Mouse (Mus musculus) forebrain, embryonic 15.5 days (tissue): ENCODE data around the gene Enpp1. TPM values are rescaled to one million over a fixed set of nuclear protein-coding genes. Genes with fewer than 3 reads are reported as not detected.

ENCODE experiments used
- ATAC-seq: fragments of 200-750 bp; cut with Nextera tagmentation; replicated peaks from 2 replicates; pipeline ENCODE4 v1.8.0; 2017; ENCODE audit warnings: mild to moderate bottlenecking, moderate TSS enrichment, moderate library complexity
- H3K27ac ChIP-seq: fragments of 300-500 bp; sonication (generic); replicated peaks from 2 replicates; pipeline ENCODE4 v1.5.1; 2015; ENCODE audit warnings: mild to moderate bottlenecking, inconsistent platforms
- H3K27me3 ChIP-seq: fragments of 300-500 bp; sonication (generic); 2 replicates; pipeline ENCODE4 v1.6.1; 2015; ENCODE audit warnings: inconsistent platforms
- H3K36me3 ChIP-seq: fragments of 300-500 bp; sonication (generic); 2 replicates; pipeline ENCODE4 v1.6.1; 2015; ENCODE audit warnings: mild to moderate bottlenecking, inconsistent platforms
- H3K4me1 ChIP-seq: fragments of 300-500 bp; sonication (generic); 2 replicates; pipeline ENCODE4 v1.6.1; 2015; ENCODE audit warnings: inconsistent platforms
- H3K4me2 ChIP-seq: fragments of 300-500 bp; sonication (generic); replicated peaks from 2 replicates; pipeline ENCODE4 v1.6.1; 2015; ENCODE audit warnings: mild to moderate bottlenecking, inconsistent platforms
- H3K4me3 ChIP-seq: fragments of 300-500 bp; sonication (generic); 2 replicates; pipeline ENCODE4 v1.5.1; 2015; ENCODE audit warnings: mild to moderate bottlenecking, inconsistent platforms
- H3K9ac ChIP-seq: fragments of 300-500 bp; sonication (generic); replicated peaks from 2 replicates; pipeline ENCODE4 v1.6.1; 2015; ENCODE audit warnings: mild to moderate bottlenecking, inconsistent platforms
- H3K9me3 ChIP-seq: fragments of 300-500 bp; sonication (generic); 2 replicates; pipeline ENCODE4 v1.6.1; 2016; ENCODE audit warnings: inconsistent platforms
- WGBS: fragments of 180-500 bp; shearing (Covaris S2); methylation state at CpG from one replicate; pipeline ENCODE4 v1.1.7; 2015; ENCODE audit warnings: mixed read lengths; 5-methylcytosine and 5-hydroxymethylcytosine counted together
- polyA plus RNA-seq: library from polyadenylated mRNA; unstranded; fragments of >200 nt; fragmentation: Nextera tagmentation; extraction: Ambion mirVana; gene quantifications from 2 replicates; pipeline ENCODE4 v1.2.1, GENCODE M21; 2015

Enpp1 gene
- polyA plus RNA-seq, 1 experiment from 2014 or later: 1.8 TPM

GRCm38 (mm10) chr10:24702698-24703097 is 9.3 kb downstream of the Enpp1 start:
- Histone ChIP-seq H3K4me2 (no peak overlapping the region), H3K27ac (no peak overlapping the region), H3K9me3 (no peaks in the 10 kb centered on the region), H3K36me3 (no peaks in the 10 kb centered on the region), H3K9ac (no peak overlapping the region), H3K4me1 (peaks cover 3% of the 10 kb centered on the region; the same call in 1 of the 2 replicates), H3K4me3 (no peak overlapping the region), H3K27me3 (no peaks in the 10 kb centered on the region)
- peak; percentile 42 for ATAC-seq
- WGBS: 74% methylated on average over 2 of the region's 2 CpGs

- no peak overlapping the region for H3K9ac ChIP-seq
- H3K27me3 ChIP-seq: no peaks in the 10 kb centered on the region
- no peaks in the 10 kb centered on the region for H3K36me3 ChIP-seq
- ATAC-seq: no peak
- peaks cover 3% of the 10 kb centered on the region; the same call in 1 of the 2 replicates for H3K4me1 ChIP-seq
- no peak overlapping the region for H3K4me2 ChIP-seq
- WGBS: 78% methylated on average over 6 of the region's 6 CpGs
- H3K9me3 ChIP-seq: no peaks in the 10 kb centered on the region
- H3K27ac ChIP-seq: no peak overlapping the region
- H3K4me3 ChIP-seq: no peak overlapping the region
Measured at GRCm38 (mm10) chr10:24698131-24698775, 13.7 kb downstream of the Enpp1 start.

DNA sequence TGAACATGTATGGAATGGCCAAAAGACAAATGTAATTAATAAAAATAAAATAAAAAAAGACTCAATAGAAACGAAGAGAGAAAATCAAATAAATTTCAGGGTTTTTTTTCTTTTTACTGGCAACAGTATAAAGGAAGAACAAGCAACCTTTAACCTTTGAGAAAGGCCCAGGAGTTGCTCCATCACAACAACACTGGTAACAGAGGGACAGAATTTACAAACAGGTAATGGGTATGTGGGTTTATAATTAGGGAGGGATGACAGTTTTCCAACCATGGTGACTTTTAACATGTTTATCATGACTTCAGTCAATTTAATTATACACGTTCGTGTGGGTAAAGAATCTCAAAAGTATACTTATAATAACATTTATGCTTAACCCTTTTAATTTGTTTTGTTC is 15.2 kb downstream of the Enpp1 start:
- Histone ChIP-seq H3K27me3 (no peaks in the 10 kb centered on the region), H3K9me3 (no peaks in the 10 kb centered on the region), H3K9ac (no peak overlapping the region), H3K4me3 (no peak overlapping the region), H3K4me1 (no peaks in the 10 kb centered on the region), H3K36me3 (no peaks in the 10 kb centered on the region), H3K4me2 (no peak overlapping the region), H3K27ac (no peak overlapping the region)
- no peak for ATAC-seq
- 88% methylated on average over 3 of the region's 3 CpGs for WGBS

DNA sequence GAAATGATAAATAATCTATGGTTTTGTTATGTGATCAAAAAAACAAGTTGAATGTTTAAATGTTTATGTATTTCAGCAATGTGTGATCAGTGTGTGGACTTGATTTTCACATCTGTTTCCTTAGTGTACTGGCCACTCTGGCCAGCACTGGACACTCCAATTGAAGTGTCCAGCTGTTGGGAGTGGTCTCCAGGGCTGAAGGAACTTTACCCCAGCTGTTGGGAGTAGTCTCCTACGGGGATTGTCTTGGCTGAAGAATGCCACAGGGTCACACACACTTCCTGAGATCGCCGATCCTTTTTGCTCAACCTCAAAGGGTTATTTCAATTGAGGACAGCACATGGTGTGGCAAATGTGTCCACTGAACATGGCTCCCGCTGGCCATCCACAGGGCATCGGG is 16.2 kb downstream of the Enpp1 start:
- Histone ChIP-seq H3K9ac (no peak overlapping the region), H3K4me3 (no peak overlapping the region), H3K4me1 (no peaks in the 10 kb centered on the region), H3K9me3 (no peaks in the 10 kb centered on the region), H3K36me3 (no peaks in the 10 kb centered on the region), H3K27ac (no peak overlapping the region), H3K4me2 (no peak overlapping the region), H3K27me3 (no peaks in the 10 kb centered on the region)
- 75% methylated on average over 5 of the region's 5 CpGs for WGBS
- no peak for ATAC-seq

DNA sequence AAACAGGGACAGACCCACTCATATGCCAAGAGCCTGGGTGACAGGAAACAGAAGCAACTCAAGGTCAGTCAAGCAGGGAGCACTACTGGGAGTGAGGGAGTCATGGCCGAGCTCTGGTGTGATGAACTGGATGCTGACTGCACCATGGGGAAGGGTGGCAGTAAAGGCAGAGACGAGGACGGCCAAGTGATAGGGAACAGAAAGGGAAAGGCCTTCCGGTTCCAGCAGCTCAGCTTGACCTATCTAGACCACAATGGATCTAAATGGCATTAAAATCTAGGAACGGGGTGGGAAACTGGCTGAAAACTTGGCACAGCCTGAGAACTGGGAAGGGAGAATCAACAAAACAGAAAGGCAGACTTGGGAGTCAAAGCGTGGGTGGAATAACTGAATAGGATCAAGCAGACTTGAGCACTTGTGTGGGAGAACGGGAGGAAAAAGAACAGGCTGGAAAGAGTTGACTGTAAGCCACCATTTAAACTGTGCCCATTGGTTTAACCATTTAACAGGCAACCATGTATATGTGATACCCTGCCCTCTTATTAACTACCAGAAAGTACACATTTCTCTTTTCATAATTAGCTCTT is 29.3 kb downstream of the Enpp1 start:
- H3K27me3 ChIP-seq: no peaks in the 10 kb centered on the region
- 75% methylated on average over 7 of the region's 7 CpGs for WGBS
- H3K4me3 ChIP-seq: no peak overlapping the region
- H3K36me3 ChIP-seq: no peaks in the 10 kb centered on the region
- ATAC-seq: no peak
- H3K4me2 ChIP-seq: no peak overlapping the region
- H3K4me1 ChIP-seq: no peaks in the 10 kb centered on the region
- H3K9me3 ChIP-seq: no peaks in the 10 kb centered on the region
- H3K9ac ChIP-seq: no peak overlapping the region
- H3K27ac ChIP-seq: no peak overlapping the region

- ATAC-seq: no peak
- 93% methylated on average over 18 of the region's 18 CpGs for WGBS
- Histone ChIP-seq H3K36me3 (no peaks in the 10 kb centered on the region), H3K9me3 (no peaks in the 10 kb centered on the region), H3K27ac (no peak overlapping the region), H3K4me2 (no peak overlapping the region), H3K4me1 (no peaks in the 10 kb centered on the region), H3K27me3 (no peaks in the 10 kb centered on the region), H3K9ac (no peak overlapping the region), H3K4me3 (no peak overlapping the region)
Measured at GRCm38 (mm10) chr10:24677681-24678080, 34.3 kb downstream of the Enpp1 start.

- H3K27ac ChIP-seq: no peak overlapping the region
- no peak overlapping the region for H3K4me3 ChIP-seq
- no peaks in the 10 kb centered on the region for H3K4me1 ChIP-seq
- H3K36me3 ChIP-seq: no peaks in the 10 kb centered on the region
- no peak for ATAC-seq
- no peaks in the 10 kb centered on the region for H3K9me3 ChIP-seq
- H3K4me2 ChIP-seq: no peak overlapping the region
- 92% methylated on average over 6 of the region's 6 CpGs for WGBS
- H3K27me3 ChIP-seq: no peaks in the 10 kb centered on the region
- no peak overlapping the region for H3K9ac ChIP-seq
Measured at GRCm38 (mm10) chr10:24674261-24674660, 37.7 kb downstream of the Enpp1 start.

GRCm38 (mm10) chr10:24672948-24673347 is 39.0 kb downstream of the Enpp1 start:
- Histone ChIP-seq H3K4me2 (no peak overlapping the region), H3K9me3 (no peaks in the 10 kb centered on the region), H3K27ac (no peak overlapping the region), H3K9ac (no peak overlapping the region), H3K4me3 (no peak overlapping the region), H3K4me1 (no peaks in the 10 kb centered on the region), H3K36me3 (no peaks in the 10 kb centered on the region), H3K27me3 (no peaks in the 10 kb centered on the region)
- 96% methylated on average over 2 of the region's 2 CpGs for WGBS
- no peak for ATAC-seq

GRCm38 (mm10) chr10:24670548-24670947 is 41.4 kb downstream of the Enpp1 start:
- no peak overlapping the region for H3K9ac ChIP-seq
- no peak overlapping the region for H3K27ac ChIP-seq
- H3K4me1 ChIP-seq: no peaks in the 10 kb centered on the region
- WGBS: 89% methylated on average over 6 of the region's 6 CpGs
- H3K36me3 ChIP-seq: no peaks in the 10 kb centered on the region
- no peak for ATAC-seq
- no peaks in the 10 kb centered on the region for H3K27me3 ChIP-seq
- H3K4me3 ChIP-seq: no peak overlapping the region
- no peak overlapping the region for H3K4me2 ChIP-seq
- H3K9me3 ChIP-seq: no peaks in the 10 kb centered on the region

DNA sequence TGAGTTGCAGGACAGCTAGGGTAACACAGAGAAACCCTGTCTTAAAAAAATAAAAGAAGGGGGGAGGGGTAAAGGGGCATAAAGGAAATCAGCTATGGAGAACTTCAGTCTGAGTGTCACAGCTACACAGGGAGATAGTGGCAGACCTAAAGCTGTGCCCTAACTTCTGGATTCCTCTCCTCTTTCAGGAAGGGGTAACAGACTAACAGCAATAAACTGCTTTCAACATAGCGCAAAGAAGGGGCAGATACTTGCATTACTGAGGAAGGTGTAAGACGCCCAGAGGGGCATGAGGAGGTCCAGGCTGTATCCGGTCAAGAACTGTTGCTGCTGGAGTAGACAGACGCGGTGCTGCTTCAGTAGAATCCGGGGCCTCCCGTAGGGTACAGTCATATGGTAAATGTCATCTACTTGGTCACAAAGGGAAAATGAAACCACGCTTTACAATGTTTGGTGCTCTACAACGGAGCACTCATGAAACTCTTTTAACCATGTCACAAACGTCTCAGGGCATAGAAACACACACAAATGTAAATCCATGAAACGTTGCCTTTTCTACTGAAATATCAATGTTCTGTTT is 60.9 kb downstream of the Enpp1 start:
- ATAC-seq: no peak
- no peaks in the 10 kb centered on the region for H3K9me3 ChIP-seq
- H3K27me3 ChIP-seq: no peaks in the 10 kb centered on the region
- H3K4me1 ChIP-seq: no peaks in the 10 kb centered on the region
- WGBS: 95% methylated on average over 11 of the region's 11 CpGs
- H3K36me3 ChIP-seq: no peaks in the 10 kb centered on the region
- no peak overlapping the region for H3K27ac ChIP-seq
- H3K4me2 ChIP-seq: no peak overlapping the region
- no peak overlapping the region for H3K4me3 ChIP-seq
- H3K9ac ChIP-seq: no peak overlapping the region

DNA sequence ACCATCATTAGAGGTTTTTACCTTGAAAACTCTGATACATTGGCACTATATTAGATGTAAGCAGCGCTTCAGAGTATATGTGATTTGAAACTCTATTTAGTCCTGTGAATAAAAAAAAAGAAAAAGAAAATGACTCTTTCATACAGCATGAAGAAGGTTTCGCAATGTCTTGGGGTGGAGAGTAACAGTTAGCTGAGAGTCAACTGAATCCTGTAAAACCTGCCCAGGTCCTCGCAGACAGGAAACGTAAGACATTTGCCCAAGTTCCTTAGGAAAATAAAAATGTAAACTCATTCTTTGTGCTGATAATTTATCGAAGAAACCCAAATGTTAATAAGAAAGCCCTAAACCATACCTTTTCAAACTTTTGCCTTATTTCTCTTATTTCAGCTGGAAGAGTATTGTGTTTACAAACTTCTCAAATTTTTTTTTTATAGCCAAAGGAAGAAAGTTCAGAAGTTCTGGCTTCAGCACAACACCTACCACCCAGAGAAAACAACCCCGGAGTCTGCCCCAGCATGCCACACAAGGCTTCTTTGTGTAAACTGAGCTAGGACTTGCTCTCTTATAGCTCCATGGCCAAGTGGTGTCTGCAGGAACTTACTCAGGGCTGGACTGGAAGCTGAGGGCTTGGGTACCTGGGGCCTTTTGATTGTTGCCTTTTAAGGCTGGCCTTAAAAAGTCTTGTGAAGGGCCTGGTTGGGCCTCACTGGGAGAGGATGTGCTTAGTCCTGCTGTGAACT is 63.8 kb downstream of the Enpp1 start:
- no peaks in the 10 kb centered on the region for H3K4me1 ChIP-seq
- no peak for ATAC-seq
- no peaks in the 10 kb centered on the region for H3K36me3 ChIP-seq
- no peaks in the 10 kb centered on the region for H3K9me3 ChIP-seq
- H3K4me3 ChIP-seq: no peak overlapping the region
- H3K27ac ChIP-seq: no peak overlapping the region
- H3K9ac ChIP-seq: no peak overlapping the region
- no peaks in the 10 kb centered on the region for H3K27me3 ChIP-seq
- no peak overlapping the region for H3K4me2 ChIP-seq
- WGBS: 93% methylated on average over 6 of the region's 6 CpGs

DNA sequence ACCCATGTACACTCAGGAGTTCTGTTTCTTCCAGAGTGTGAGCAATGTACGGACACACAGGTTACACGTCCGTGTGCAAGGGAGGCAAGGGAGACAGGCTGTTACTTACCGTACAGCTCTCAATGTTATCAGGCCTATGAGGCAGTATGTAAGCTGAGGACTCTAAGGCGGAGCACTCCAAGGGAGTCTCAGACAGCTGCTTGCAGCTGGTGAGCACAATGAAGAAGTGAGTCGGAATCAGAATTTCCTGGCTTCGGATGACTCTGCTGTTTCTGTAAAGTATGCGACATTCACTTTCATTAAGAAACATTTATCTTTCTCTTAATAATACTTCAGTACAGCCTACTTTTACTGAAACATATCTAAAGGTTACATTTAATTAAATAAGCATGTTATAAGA is 66.8 kb downstream of the Enpp1 start:
- 93% methylated on average over 8 of the region's 8 CpGs for WGBS
- ATAC-seq: no peak
- Histone ChIP-seq H3K9ac (no peak overlapping the region), H3K9me3 (no peaks in the 10 kb centered on the region), H3K27ac (no peak overlapping the region), H3K4me2 (no peak overlapping the region), H3K4me1 (no peaks in the 10 kb centered on the region), H3K27me3 (no peaks in the 10 kb centered on the region), H3K36me3 (no peaks in the 10 kb centered on the region), H3K4me3 (no peak overlapping the region)
